ENCODE assay signal across 25 mouse cellular contexts in the genomic region with DNA sequence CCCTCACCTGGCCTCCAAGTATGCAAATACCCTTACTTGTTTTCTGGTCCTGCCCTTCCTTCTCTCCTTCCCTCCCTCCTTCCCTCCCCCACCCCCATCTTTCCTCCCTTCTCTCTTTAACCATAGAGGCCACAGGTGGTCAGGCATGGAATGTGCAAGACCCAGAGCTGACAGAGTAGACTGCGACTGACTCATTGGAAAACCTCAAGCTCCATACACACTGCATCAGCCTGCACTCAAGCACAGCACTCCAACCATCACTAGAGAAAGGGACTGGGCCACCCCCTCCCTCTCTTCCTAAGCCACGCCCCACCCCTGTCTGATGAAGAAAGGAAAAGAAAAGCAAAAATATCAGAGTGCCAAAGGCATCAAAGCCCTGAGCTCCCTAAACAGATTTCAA.
"Had no signal": no experiment of that assay in that cellular context is flagged by ENCODE, and none has a peak within 500 bp of the region (broad histone marks: within the 10 kb centered on the region; RNA-seq: fewer than 3 reads in every experiment).

No protein-coding gene starts in this region.

- H3K27me3 ChIP-seq: heart, embryonic 15.5 days; hindbrain, embryonic 15.5 days; kidney, embryonic 15.5 days; limb, embryonic 15.5 days; liver, embryonic 12.5 days had no signal

- ATAC-seq: hindbrain, postnatal 0 days; intestine, embryonic 16.5 days; liver, embryonic 12.5 days had no signal

- H3K9ac ChIP-seq: heart, embryonic 13.5 days; heart, embryonic 15.5 days; hindbrain, embryonic 13.5 days; hindbrain, embryonic 15.5 days; kidney, embryonic 15.5 days; limb, embryonic 13.5 days; limb, embryonic 15.5 days; liver, embryonic 12.5 days had no signal

- DNase-seq: gastrocnemius, postnatal 14 days; gastrocnemius, postnatal 36 days; heart, adult 18-20 months; heart, postnatal 14 days; heart, postnatal 36 days; kidney, adult 11 months; kidney, adult 2 months; kidney, adult 9 months; kidney, postnatal 14 days; kidney, postnatal 36 days; layer of hippocampus, adult 9-11 months; layer of hippocampus, postnatal 36 days; left cerebral cortex, postnatal 4 days had no signal

- H3K4me1 ChIP-seq: heart, embryonic 10.5 days; hindbrain, embryonic 13.5 days; hindbrain, embryonic 15.5 days; liver, embryonic 12.5 days had no signal

- H3K36me3 ChIP-seq: hindbrain, embryonic 13.5 days; hindbrain, embryonic 15.5 days had no signal

- H3K4me3 ChIP-seq: heart, embryonic 10.5 days; heart, embryonic 13.5 days; heart, embryonic 15.5 days; hindbrain, embryonic 13.5 days; hindbrain, embryonic 15.5 days; kidney, embryonic 15.5 days; limb, embryonic 13.5 days; limb, embryonic 15.5 days; liver, embryonic 12.5 days had no signal

- H3K9me3 ChIP-seq: heart, embryonic 10.5 days; heart, embryonic 13.5 days; heart, embryonic 15.5 days; hindbrain, embryonic 13.5 days; hindbrain, embryonic 15.5 days; kidney, embryonic 15.5 days; limb, embryonic 13.5 days; limb, embryonic 15.5 days; liver, embryonic 12.5 days had no signal

- H3K4me2 ChIP-seq: heart, embryonic 13.5 days; heart, embryonic 15.5 days; hindbrain, embryonic 13.5 days; hindbrain, embryonic 15.5 days; kidney, embryonic 15.5 days; limb, embryonic 13.5 days; limb, embryonic 15.5 days; liver, embryonic 12.5 days had no signal

- H3K27ac ChIP-seq: heart, embryonic 10.5 days; heart, embryonic 13.5 days; heart, embryonic 15.5 days; hindbrain, embryonic 13.5 days; hindbrain, embryonic 15.5 days; hindbrain, postnatal 0 days; kidney, embryonic 15.5 days; kidney, postnatal 0 days; limb, embryonic 13.5 days; limb, embryonic 15.5 days; liver, embryonic 12.5 days had no signal
